Mouse (Mus musculus) left cerebral cortex, postnatal 4 days (tissue): ENCODE data around the gene Sh3bp1. TPM values are rescaled to one million over a fixed set of nuclear protein-coding genes. Genes with fewer than 3 reads are reported as not detected.
A peak's percentile ranks its signal among the peaks of the same experiment; 100 is the strongest.

ENCODE experiments used
- DNase-seq: peaks from one replicate; pipeline ENCODE4 v3.0.0-alpha.2; 2022
- intact Hi-C: fragments of 180-260 bp; cut with DNase I; formaldehyde crosslinking; loops from one replicate; pipeline ENCODE4 v1.15.1; 2025
- microRNA-seq: library from miRNA; unstranded; fragments of <30 nt; microRNA quantifications from one replicate; pipeline ENCODE4 v1.2.0, GENCODE M21; 2022
- total RNA-seq, 2 experiments: library from RNA; stranded (reverse); gene quantifications; 2 replicates each; pipeline ENCODE4 v1.2.3; 2021

Gene Sh3bp1
- total RNA-seq, 2 experiments from 2014 or later = 5.4 to 6.0 TPM

DNA sequence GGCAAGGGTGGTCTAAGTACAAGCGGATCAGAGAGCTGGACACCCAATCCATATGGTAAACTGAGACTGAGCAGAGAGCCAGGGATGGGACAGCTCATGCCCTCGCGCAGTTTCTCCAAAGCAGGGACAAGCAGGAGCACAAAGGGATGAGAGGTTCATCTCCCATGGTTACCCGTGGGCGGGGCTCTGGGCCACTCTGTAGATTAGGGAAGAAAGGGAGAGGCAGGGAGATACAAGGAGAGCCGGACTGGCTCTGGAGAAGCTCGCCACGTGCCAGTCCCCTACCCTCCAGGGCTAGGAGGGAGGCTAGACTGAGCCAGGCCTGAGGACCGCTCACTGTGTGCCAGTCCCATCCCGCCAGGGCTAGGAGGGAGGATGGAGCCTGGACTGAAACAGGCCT, 37.7 kb downstream of the Sh3bp1 start:
- no peak for DNase-seq
- intact Hi-C loops = no loop called here

DNA sequence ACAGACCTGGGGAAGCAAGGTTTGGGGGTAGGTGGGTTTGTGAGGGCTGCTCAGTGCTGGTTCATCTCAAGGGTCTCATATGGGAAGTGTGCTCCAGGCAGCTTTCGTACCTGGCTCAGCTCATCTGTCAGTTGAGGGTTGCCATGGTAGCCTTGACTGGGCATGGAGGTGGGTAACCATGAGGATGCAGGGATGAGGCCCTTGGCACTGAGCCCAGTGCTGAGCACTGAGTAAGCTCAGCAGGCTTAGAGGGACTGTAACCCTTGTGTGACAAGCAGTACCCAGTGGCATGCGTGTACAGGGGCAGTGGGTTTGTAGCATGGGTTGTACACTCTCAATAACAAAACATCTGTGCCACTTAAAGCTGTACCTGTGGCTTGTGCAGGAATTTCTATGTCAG, 38.4 kb downstream of the Sh3bp1 start:
- intact Hi-C loops = no loop called here
- DNase-seq = peak; percentile 51

GRCm38 (mm10) chr15:78940325-78940724, 40.8 kb downstream of the Sh3bp1 start:
- intact Hi-C loops = no loop called here
- no peak for DNase-seq

DNA sequence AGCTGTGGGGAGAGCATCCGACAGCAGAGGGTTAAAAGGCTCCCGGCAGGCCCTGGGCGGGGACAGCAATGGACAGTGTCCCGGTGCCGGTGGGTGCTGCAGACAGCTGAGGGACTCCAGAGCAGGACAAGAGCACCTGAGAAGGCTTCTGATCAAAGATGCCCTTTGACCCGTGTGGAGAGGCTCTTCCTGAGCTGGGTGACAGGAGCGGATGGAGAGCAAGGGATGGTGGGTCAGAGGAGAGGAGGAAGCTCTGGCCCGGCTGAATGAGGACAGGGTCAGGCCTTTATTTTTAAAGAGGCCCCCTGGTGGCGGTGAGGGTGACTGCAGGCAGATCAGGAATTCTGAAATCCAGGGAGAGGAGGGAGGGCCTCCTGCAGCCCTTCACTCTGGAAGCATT, 43.1 kb downstream of the Sh3bp1 start:
- intact Hi-C loops = no loop called here
- peak; percentile 82 for DNase-seq

DNA sequence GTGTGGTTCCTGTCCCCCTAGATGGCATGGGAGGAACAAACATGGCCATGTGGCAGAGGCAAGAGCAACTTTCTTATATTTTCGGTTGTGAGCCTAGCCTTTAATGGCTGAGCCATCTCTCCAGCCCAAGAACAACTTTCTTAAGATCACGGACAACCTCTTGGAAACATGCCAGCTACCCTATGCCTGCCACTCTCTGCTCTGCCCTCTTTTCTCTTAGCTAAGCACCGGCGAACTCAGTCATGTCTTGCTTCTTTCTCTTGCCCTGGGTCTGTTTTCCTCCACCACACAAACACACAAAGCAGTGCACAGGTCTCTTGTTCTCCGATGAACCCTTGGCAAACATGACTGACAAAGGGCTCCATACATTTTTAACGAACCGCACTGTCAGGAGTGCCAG, 46.7 kb downstream of the Sh3bp1 start:
- DNase-seq = no peak
- intact Hi-C loops = no loop called here

- DNase-seq = peak; percentile 91
- intact Hi-C loops = no loop called here
Measured at GRCm38 (mm10) chr15:78947657-78948056, 48.1 kb downstream of the Sh3bp1 start, which contains the start of gene Triobp. Gene Triobp, plus strand, starts transcription at chr15:78947724.

GRCm38 (mm10) chr15:78948152-78948725, 48.7 kb downstream of the Sh3bp1 start:
- no peak for DNase-seq
- intact Hi-C loops = no loop called here

GRCm38 (mm10) chr15:78948883-78949282, 49.3 kb downstream of the Sh3bp1 start:
- DNase-seq = no peak
- intact Hi-C loops = no loop called here

GRCm38 (mm10) chr15:78955663-78956062, 56.1 kb downstream of the Sh3bp1 start:
- intact Hi-C loops = no loop called here
- no peak for DNase-seq

- DNase-seq = no peak
- intact Hi-C loops = no loop called here
Measured at GRCm38 (mm10) chr15:78956351-78956750, 56.8 kb downstream of the Sh3bp1 start.

DNA sequence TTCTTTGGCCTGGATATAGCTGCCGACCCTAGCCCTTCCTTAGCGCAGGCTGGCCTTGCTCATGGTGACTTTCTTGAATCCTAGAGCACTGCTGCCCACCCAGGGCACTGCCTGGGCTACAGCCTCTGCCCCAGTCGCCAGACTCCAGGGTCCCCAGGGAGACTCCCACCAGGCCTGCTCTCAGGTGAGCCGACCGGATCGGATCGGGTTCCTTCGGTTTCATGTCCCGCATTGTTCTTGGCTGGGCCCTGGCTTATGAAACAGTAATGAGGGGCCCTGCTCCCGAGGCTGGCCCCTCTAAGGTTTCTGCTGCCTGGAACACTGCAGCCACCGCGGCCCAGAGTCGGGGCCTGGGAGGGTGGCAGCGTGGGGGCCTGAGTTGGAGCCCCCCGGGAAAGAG, 57.5 kb downstream of the Sh3bp1 start:
- intact Hi-C loops = no loop called here
- no peak for DNase-seq

DNA sequence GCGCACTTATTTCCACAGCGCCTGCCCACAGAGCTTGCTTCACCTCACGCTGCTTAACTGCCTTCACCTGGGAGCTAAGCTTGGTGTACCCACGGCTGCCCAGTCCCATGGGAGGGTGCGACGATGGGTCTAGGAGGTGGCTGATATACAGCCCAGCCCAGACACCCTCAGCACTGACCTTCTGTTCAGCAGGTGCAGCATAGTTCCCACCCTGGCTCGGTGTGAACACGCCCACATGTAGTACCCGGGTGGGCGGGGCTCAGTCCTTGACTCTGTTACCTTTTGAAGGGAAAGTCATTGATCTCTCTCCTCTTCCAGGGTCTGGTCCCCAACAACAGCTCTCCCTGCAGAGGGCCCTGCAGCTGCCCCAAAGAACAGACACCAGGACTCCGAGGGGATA, 60.0 kb downstream of the Sh3bp1 start:
- intact Hi-C loops = no loop called here
- DNase-seq = no peak

DNA sequence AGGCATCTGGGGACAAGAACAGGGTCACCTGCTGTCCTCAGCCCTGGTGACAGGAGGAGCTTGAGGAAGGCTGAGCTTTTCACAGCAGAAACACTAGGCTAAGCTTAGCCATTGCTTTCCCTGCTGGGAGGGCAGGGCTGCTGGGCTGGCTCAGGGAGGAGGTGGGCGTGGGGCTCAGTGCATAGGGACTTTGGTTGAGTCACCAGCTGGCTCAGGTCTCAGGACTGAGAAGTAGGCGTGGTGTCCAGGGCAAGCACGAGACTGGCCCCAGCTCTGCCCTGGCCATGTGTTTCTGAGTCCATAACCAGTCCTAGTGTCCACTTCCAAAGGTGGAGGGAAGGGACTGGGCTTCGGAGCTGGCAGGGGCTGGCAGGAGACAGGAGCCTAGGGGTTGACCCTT, 60.5 kb downstream of the Sh3bp1 start:
- intact Hi-C loops = no loop called here
- no peak for DNase-seq

Small RNA genes lying within 50 kb of the gene (microRNA-seq; reads per million reads assigned to microRNA genes)
- 2.4 reads per million for gene Mir6955

Other genes with a start within 250 kb of the Sh3bp1 start
- gene Elfn2, start 181.0 kb upstream of the Sh3bp1 start, total RNA-seq = 10 to 100 TPM; 79.2 to 81.2 TPM
- gene Mfng, start 126.3 kb upstream of the Sh3bp1 start, total RNA-seq = 1 to 10 TPM; 7.3 to 7.7 TPM
- 1 to 10 TPM; 5.2 to 5.4 TPM for gene Card10, start 96.7 kb upstream of the Sh3bp1 start, total RNA-seq
- 1 to 10 TPM; 8.3 to 9.1 TPM for gene Cdc42ep1, start 57.1 kb upstream of the Sh3bp1 start, total RNA-seq
- gene Lgals2, start 44.2 kb upstream of the Sh3bp1 start, total RNA-seq = not detected
- 10 to 100 TPM; 59.3 to 65.6 TPM for gene Gga1, start 22.6 kb upstream of the Sh3bp1 start, total RNA-seq
- gene Gm49510, start 101 bp upstream of the Sh3bp1 start, total RNA-seq = not detected
- gene Pdxp, start 14.2 kb downstream of the Sh3bp1 start, total RNA-seq = 100 to 1,000 TPM; 107 to 117 TPM
- gene Lgals1, start 27.0 kb downstream of the Sh3bp1 start, total RNA-seq = 10 to 100 TPM; 25.2 to 29.4 TPM
- gene Nol12, start 35.2 kb downstream of the Sh3bp1 start, total RNA-seq = 10 to 100 TPM; 46.5 to 47.8 TPM
- 100 to 1,000 TPM in 1 of 2 experiments, 10 to 100 TPM in 1; 98.7 to 106 TPM for gene Triobp, start 48.0 kb downstream of the Sh3bp1 start, total RNA-seq
- 10 to 100 TPM; 84.8 to 94.8 TPM for gene H1f0, start 128.7 kb downstream of the Sh3bp1 start, total RNA-seq
- 1 to 10 TPM in 1 of 2 experiments, not detected in 1; 1.0 TPM for gene Galr3, start 142.1 kb downstream of the Sh3bp1 start, total RNA-seq
- gene Ankrd54, start 163.1 kb downstream of the Sh3bp1 start, total RNA-seq = 10 to 100 TPM; 25.5 to 27.2 TPM
- 100 to 1,000 TPM; 116 to 122 TPM for gene Eif3l, start 175.4 kb downstream of the Sh3bp1 start, total RNA-seq
- 10 to 100 TPM; 61.5 to 66.6 TPM for gene Micall1, start 209.1 kb downstream of the Sh3bp1 start, total RNA-seq
- 100 to 1,000 TPM; 143 to 152 TPM for gene Polr2f, start 241.2 kb downstream of the Sh3bp1 start, total RNA-seq
- gene 1700088E04Rik, start 241.5 kb downstream of the Sh3bp1 start, total RNA-seq = 10 to 100 TPM; 12.1 to 13.1 TPM